Mouse (Mus musculus) heart, embryonic 16.5 days (tissue): ENCODE measurements at regions not wholly inside any gene's neighbourhood (a gene's known extent, or its start where the extent isn't known, plus 50 kb on each side); places are given as distances from the start of the nearest gene placed in this dataset.

Source experiments
- ATAC-seq: fragments of 200-750 bp; cut with Nextera tagmentation; replicated peaks from 2 replicates; pipeline ENCODE4 v1.8.0; 2017; ENCODE audit warnings: moderate number of reproducible peaks; ENCODE audit not compliant: insufficient read depth, low FRiP score; ENCODE audit errors: extremely low read depth
- H3K27ac ChIP-seq: fragments of 300-500 bp; sonication (generic); 2 replicates; pipeline ENCODE4 v1.5.1; 2014; ENCODE audit warnings: mild to moderate bottlenecking, low read length, control low read depth, moderate library complexity
- H3K27me3 ChIP-seq: fragments of 300-500 bp; sonication (generic); 2 replicates; pipeline ENCODE4 v1.6.1; 2014; ENCODE audit warnings: low read length, mixed read lengths; ENCODE audit not compliant: control insufficient read depth, insufficient read depth
- H3K36me3 ChIP-seq: fragments of 300-500 bp; sonication (generic); 2 replicates; pipeline ENCODE4 v1.6.1; 2014; ENCODE audit not compliant: control insufficient read depth, insufficient read depth
- H3K4me1 ChIP-seq: fragments of 300-500 bp; sonication (generic); 2 replicates; pipeline ENCODE4 v1.6.1; 2014; ENCODE audit warnings: low read length, mixed read lengths; ENCODE audit not compliant: control insufficient read depth, insufficient read depth
- H3K4me2 ChIP-seq: fragments of 300-500 bp; sonication (generic); 2 replicates; pipeline ENCODE4 v1.6.1; 2014; ENCODE audit warnings: low read depth, mild to moderate bottlenecking, control low read depth, low read length
- H3K4me3 ChIP-seq: fragments of 300-500 bp; sonication (generic); 2 replicates; pipeline ENCODE4 v1.5.1; 2014; ENCODE audit warnings: mild to moderate bottlenecking, control low read depth, low read length
- H3K9ac ChIP-seq: fragments of 300-500 bp; sonication (generic); 2 replicates; pipeline ENCODE4 v1.6.1; 2014; ENCODE audit warnings: low read length, control low read depth
- H3K9me3 ChIP-seq: fragments of 300-500 bp; sonication (generic); replicated peaks from 2 replicates; pipeline ENCODE4 v1.6.1; 2016; ENCODE audit warnings: low read length; ENCODE audit not compliant: control insufficient read depth
- WGBS: fragments of 180-500 bp; shearing (Covaris S2); extraction: QIAGEN DNeasy Blood & Tissue Kit; methylation state at CpG from one replicate; pipeline ENCODE4 v1.1.7; 2014; 5-methylcytosine and 5-hydroxymethylcytosine counted together

DNA sequence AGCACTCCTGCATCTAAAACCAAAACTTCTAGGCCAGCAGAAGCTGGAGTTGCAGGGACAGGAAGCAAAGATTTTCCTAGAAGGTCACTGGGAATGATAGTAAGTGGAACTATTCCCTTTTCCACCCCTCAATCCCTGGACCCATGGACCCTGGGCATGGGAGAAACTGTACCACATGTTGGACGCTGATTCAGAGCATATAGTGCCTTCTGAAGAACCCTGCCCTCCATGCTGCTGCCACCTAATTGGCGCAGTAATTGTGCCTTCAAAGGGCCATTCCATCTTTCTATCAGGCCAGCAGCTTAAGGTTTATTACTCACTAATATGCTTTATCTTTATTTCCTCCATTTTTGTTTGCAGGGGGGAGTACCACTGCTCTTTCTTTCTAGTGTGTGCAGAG is 516.8 kb downstream of the Plekhb2 start:
- Histone ChIP-seq H3K27ac (no peak overlapping the region), H3K4me1 (no peaks in the 10 kb centered on the region), H3K9ac (no peak overlapping the region), H3K4me2 (no peak overlapping the region), H3K27me3 (no peaks in the 10 kb centered on the region), H3K4me3 (no peak overlapping the region), H3K9me3 (no peaks in the 10 kb centered on the region), H3K36me3 (no peaks in the 10 kb centered on the region)
- ATAC-seq = no peak
- WGBS = 81% methylated on average over 2 of the region's 2 CpGs

DNA sequence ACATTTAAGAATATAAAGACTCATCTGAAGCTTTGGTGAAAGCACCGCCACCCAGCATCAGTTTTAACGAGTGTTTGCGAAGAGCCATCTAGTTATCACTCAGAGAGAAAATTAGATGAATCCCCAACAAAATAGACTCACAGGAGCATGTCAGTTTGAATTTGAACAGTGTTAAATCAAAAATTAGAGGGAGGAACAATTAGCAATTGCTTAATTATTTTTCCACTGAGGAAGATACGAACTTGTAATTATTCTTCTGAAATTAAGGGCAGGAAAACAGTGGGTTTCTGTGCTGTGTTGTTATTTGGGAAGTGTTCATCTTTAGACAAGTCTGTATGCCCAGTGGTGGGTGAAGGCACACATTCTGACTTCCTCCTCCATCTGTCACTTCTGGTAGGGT is 523.0 kb downstream of the Plekhb2 start:
- ATAC-seq = no peak
- no peaks in the 10 kb centered on the region for H3K36me3 ChIP-seq
- no peak overlapping the region for H3K27ac ChIP-seq
- no peak overlapping the region for H3K4me3 ChIP-seq
- no peak overlapping the region for H3K4me2 ChIP-seq
- H3K9me3 ChIP-seq = no peaks in the 10 kb centered on the region
- no peaks in the 10 kb centered on the region for H3K27me3 ChIP-seq
- H3K9ac ChIP-seq = no peak overlapping the region
- H3K4me1 ChIP-seq = no peaks in the 10 kb centered on the region
- 82% methylated on average over 4 of the region's 4 CpGs for WGBS

DNA sequence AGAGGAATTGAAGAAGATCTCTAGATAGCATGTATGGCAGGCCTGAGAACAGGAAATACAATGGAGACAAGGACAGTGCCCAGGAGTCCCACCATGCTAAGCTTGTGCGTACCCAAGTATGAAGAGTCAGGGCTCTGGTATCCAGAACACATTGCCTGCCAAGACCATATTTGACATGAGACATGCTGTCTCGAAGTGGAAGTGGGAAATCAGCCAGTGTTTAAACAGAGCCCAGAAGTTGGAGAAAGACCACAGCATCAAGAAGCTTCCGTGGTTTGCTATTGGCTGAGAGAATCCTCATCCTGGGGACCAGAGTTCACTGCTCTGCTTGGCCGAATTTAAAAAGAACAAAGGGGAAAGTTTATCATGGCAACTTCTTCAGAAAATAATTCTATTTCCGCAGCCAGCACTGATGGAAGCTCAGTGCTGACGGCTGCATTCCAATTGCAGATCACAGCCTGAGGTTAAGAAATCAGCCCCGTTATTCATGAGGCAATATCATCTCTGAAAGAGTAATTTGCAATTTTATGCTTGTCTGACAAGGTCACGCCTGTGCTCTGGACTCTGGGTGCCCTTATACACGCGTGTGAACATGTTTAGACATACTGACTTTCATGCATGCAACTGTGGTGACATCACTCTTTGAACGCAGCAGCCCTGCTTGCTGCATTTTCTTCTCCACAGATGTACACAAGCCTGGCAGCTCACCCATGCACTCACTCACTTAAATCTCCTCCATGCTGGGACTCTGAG is 531.0 kb downstream of the Plekhb2 start:
- Histone ChIP-seq H3K4me1 (peaks cover 4% of the 10 kb centered on the region), H3K27me3 (no peaks in the 10 kb centered on the region), H3K4me2 (no peak overlapping the region), H3K27ac (no peak overlapping the region), H3K4me3 (no peak overlapping the region), H3K9ac (no peak overlapping the region), H3K36me3 (no peaks in the 10 kb centered on the region), H3K9me3 (no peaks in the 10 kb centered on the region)
- no peak for ATAC-seq
- WGBS = 60% methylated on average over 11 of the region's 11 CpGs

DNA sequence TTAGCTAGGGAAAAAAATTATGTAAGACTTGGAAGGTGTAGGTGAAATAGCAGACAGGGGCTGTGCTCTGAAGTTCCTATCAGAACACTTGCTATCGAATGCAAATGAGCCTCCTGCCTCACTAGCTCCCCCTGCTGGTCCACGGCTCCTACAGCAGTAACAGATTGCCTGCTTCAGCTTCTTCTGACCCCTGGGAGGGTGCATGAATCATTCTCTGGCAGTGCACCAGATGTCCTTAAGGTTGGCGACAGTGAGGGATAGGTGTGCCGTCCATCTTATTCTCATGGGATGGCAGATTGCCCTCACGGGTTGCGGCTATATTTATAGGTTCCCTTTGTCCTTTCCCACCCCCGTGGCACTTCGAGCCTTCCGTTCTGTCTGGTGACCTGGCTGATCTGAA is 535.7 kb downstream of the Plekhb2 start:
- ATAC-seq = 0 out of 2 replicates have a peak, but pooled peaks have one; percentile 14
- H3K9ac ChIP-seq = no peak overlapping the region
- H3K9me3 ChIP-seq = no peaks in the 10 kb centered on the region
- no peaks in the 10 kb centered on the region for H3K27me3 ChIP-seq
- H3K4me2 ChIP-seq = peak overlapping the region; percentile 52
- peak overlapping the region; percentile 18; the same call in 1 of the 2 replicates for H3K4me3 ChIP-seq
- 20% methylated on average over 9 of the region's 9 CpGs for WGBS
- no peaks in the 10 kb centered on the region for H3K36me3 ChIP-seq
- H3K4me1 ChIP-seq = peaks cover 4% of the 10 kb centered on the region
- no peak overlapping the region for H3K27ac ChIP-seq

DNA sequence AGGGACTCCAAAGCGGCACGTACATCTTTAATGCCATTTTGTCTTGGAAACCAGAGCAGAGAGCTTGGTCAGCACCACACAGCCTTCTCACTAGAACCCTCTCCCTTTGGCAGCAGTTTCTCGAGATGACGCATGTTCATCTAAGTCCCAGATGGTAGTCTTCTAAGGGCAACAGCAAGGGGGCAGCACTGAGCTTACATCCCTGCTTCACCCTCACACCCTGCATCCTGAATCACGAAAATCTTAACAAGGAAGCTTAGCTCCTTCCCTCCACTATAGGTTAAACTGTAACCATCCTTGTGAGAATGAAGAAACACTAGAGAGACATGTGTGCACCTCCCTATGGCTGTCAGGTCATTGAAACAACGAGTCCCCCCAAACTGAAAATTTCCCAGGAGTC is 538.4 kb downstream of the Plekhb2 start:
- WGBS = 34% methylated on average over 6 of the region's 6 CpGs
- ATAC-seq = no peak
- Histone ChIP-seq H3K4me2 (no peak overlapping the region), H3K4me3 (no peak overlapping the region), H3K27me3 (no peaks in the 10 kb centered on the region), H3K4me1 (peaks cover 4% of the 10 kb centered on the region), H3K36me3 (no peaks in the 10 kb centered on the region), H3K9me3 (no peaks in the 10 kb centered on the region), H3K27ac (no peak overlapping the region), H3K9ac (no peak overlapping the region)

DNA sequence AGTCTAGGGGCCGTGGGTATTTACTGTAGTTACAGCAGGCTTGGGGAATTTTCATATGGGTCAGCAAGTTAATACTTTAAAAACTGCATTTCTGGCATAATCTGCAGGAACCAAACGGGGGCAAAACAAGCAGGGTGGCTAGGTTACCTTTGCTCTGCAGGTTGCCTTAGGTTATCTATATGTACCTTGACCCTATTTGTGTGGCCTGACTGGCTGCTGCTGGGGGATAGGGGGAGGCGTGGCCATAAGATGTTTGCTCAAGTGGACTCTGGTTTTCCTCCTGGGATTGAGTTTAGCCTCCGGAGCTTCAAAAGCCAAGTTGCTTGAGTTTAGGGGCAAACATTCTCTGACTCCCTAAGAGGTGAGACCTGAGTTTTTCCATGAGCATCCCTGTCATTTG is 540.6 kb downstream of the Plekhb2 start:
- Histone ChIP-seq H3K27me3 (no peaks in the 10 kb centered on the region), H3K36me3 (no peaks in the 10 kb centered on the region), H3K4me2 (no peak overlapping the region), H3K9ac (no peak overlapping the region), H3K4me1 (no peaks in the 10 kb centered on the region), H3K27ac (no peak overlapping the region), H3K4me3 (no peak overlapping the region), H3K9me3 (no peaks in the 10 kb centered on the region)
- WGBS = 53% methylated on average over 4 of the region's 4 CpGs
- ATAC-seq = no peak

DNA sequence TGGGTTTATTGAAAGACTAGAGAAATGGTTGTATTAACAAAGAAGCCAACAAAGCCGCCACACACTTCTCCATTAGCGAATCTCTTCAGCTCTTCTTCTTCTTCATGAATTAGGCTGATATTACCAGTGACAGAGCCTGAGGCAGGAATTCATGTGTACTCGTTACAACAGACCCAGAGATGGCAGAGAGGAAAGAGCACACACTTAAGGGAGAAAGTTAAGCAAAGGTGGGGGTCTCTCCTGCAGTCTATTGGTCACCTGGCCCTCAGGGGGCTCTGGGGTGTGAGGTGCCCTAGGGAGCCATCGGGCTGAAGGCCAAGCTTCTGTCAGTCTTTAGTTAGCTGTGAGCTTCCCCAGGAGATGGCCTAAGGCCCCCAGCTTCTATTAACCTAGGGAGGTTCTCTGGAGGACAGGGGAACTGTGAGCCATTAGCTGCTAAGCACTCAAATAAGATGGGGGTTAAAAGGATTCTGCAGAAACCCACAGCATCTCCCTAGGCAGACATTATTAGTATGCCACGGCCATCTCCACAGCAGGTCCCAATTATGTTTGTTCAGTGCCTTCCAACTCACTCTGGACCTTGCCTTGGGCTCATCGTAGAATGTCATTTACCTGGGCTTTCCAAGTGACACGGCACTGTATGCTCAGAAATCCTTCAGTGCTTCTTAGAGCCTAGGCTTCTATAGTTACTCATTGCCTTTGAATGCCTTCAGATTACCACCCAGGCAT is 541.2 kb downstream of the Plekhb2 start:
- H3K4me1 ChIP-seq = no peaks in the 10 kb centered on the region
- H3K4me3 ChIP-seq = no peak overlapping the region
- no peaks in the 10 kb centered on the region for H3K9me3 ChIP-seq
- no peak overlapping the region for H3K4me2 ChIP-seq
- no peaks in the 10 kb centered on the region for H3K27me3 ChIP-seq
- no peak overlapping the region for H3K9ac ChIP-seq
- no peak for ATAC-seq
- no peaks in the 10 kb centered on the region for H3K36me3 ChIP-seq
- WGBS = 76% methylated on average over 7 of the region's 7 CpGs
- H3K27ac ChIP-seq = no peak overlapping the region

DNA sequence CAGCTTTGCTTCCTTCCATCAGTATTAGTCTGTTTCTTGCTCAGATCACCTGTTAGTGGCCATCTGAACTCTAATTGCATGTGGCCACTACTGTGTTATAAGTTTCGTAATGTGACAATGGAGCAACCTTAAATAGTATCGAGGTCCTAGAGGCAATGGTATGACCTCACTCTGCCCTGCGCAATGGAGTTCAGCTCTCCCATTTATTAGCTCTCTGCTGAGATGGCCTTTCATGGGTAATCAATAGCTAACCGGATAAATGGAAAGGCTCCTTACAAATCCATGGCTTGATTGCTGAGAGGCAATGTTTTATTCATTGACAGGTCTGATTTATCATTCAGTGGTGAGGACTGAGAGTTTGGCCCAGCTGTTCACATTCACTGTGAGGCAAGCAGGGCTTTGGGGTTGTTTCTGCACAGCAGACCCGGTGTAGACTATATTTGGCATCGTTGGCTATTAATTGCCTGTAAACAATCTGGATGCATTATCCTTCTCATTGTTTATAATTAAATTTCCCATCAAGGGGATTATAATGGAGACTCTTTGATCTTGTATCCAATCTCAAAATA is 543.9 kb downstream of the Plekhb2 start:
- no peak overlapping the region for H3K4me3 ChIP-seq
- H3K27ac ChIP-seq = no peak overlapping the region
- H3K36me3 ChIP-seq = no peaks in the 10 kb centered on the region
- no peaks in the 10 kb centered on the region for H3K9me3 ChIP-seq
- no peak for ATAC-seq
- WGBS = 81% methylated on average over 6 of the region's 6 CpGs
- no peak overlapping the region for H3K9ac ChIP-seq
- H3K4me2 ChIP-seq = no peak overlapping the region
- H3K4me1 ChIP-seq = no peaks in the 10 kb centered on the region
- H3K27me3 ChIP-seq = no peaks in the 10 kb centered on the region

DNA sequence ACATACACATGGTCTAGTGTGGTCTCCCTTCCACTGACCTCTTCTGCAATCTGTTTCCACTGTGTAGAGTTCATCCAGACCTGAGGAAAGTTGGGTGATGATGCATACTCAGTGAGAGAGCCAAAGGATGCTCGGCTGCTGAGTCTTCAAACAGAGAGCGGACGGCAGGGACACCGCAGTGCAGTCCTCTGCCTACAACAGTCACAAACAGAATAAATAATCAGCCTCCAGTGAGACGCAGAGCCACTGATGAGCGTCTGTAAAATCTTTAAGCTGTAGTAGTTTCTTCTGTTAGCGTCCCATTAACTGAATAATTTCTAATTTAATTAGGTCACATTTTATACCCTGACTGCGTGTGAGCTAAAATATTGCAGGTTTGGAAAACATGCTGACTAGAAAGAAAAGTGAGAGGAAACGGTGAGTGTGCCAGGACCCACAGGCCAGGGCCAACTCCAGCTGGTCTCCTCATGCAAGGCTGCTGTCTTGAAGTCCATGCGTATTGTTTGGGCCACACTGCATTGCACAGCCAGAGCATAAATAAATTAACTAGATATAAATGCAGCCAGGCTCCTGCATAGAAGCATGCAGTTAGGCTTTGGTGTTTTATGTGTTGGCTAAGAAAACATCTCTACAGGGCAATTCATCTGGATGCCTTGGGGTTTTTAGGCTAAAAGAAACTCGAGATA is 551.0 kb downstream of the Plekhb2 start:
- H3K36me3 ChIP-seq = no peaks in the 10 kb centered on the region
- no peak overlapping the region for H3K27ac ChIP-seq
- H3K4me1 ChIP-seq = no peaks in the 10 kb centered on the region
- H3K4me2 ChIP-seq = no peak overlapping the region
- H3K9me3 ChIP-seq = no peaks in the 10 kb centered on the region
- 80% methylated on average over 11 of the region's 11 CpGs for WGBS
- no peak for ATAC-seq
- no peaks in the 10 kb centered on the region for H3K27me3 ChIP-seq
- H3K4me3 ChIP-seq = no peak overlapping the region
- no peak overlapping the region for H3K9ac ChIP-seq
